Mouse (Mus musculus): ENCODE data around the gene 5031410I06Rik. TPM values are rescaled to one million over a fixed set of nuclear protein-coding genes. Genes with fewer than 3 reads are reported as not detected.

The 5031410I06Rik gene
- not detected for total RNA-seq (2023)

DNA sequence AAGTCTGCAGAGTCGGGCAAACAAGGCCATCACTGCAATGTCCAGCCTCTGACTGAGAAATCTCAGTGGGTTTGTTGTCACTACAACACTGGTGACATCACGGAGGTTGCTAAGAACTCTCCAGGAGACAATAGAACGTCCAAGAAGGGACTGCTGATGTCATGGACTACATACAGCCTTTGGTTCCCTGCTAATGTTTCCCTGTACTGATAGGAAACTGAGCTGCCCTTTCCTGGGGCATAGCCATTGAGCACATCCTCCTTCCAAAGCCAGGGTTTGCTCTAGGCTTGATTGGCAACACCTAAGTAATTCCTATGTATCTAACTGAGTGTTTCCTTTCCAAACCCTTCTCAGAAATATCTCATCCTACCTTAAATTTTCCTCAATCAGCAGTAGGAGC is at the start of gene 5031410I06Rik:
Gene 5031410I06Rik, minus strand, starts transcription at position 101 of the 400 bp plus-strand sequence.

DNA sequence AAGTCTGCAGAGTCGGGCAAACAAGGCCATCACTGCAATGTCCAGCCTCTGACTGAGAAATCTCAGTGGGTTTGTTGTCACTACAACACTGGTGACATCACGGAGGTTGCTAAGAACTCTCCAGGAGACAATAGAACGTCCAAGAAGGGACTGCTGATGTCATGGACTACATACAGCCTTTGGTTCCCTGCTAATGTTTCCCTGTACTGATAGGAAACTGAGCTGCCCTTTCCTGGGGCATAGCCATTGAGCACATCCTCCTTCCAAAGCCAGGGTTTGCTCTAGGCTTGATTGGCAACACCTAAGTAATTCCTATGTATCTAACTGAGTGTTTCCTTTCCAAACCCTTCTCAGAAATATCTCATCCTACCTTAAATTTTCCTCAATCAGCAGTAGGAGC is 16.2 kb upstream of the 5031410I06Rik start, which contains the start of gene Gm10220:
Gene Gm10220, minus strand, starts transcription at position 101 of the 400 bp plus-strand sequence.

DNA sequence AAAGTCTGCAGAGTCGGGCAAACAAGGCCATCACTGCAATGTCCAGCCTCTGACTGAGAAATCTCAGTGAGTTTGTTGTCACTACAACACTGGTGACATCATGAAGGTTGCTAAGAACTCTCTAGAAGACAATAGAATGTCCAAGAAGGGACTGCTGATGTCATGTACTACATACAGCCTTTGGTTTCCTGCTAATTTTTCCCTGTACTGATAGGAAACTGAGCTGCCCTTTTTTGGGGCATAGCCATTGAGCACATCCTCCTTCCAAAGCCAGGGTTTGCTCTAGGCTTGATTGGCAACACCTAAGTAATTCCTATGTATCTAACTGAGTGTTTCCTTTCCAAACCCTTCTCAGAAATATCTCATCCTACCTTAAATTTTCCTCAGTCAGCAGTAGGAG is 16.0 kb downstream of the 5031410I06Rik start, which contains the start of gene Gm10471:
Gene Gm10471, minus strand, starts transcription at position 101 of the 400 bp plus-strand sequence.

DNA sequence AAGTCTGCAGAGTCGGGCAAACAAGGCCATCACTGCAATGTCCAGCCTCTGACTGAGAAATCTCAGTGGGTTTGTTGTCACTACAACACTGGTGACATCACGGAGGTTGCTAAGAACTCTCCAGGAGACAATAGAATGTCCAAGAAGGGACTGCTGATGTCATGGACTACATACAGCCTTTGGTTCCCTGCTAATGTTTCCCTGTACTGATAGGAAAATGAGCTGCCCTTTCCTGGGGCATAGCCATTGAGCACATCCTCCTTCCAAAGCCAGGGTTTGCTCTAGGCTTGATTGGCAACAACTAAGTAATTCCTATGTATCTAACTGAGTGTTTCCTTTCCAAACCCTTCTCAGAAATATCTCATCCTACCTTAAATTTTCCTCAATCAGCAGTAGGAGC is 46.7 kb downstream of the 5031410I06Rik start, which contains the start of gene Gm7347:
Gene Gm7347, minus strand, starts transcription at position 101 of the 400 bp plus-strand sequence.

Other genes starting within 250 kb of the 5031410I06Rik start
- not detected for gene Gm21663, start 163.0 kb downstream of the 5031410I06Rik start, total RNA-seq (2023)
- not detected for gene Gm21671, start 150.9 kb downstream of the 5031410I06Rik start, total RNA-seq (2023)
- gene Gm21680, start 132.7 kb downstream of the 5031410I06Rik start, total RNA-seq (2023): not detected
- not detected for gene Gm21698, start 116.7 kb downstream of the 5031410I06Rik start, total RNA-seq (2023)
- not detected for gene Gm1979, start 100.6 kb downstream of the 5031410I06Rik start, total RNA-seq (2023)
- not detected for gene Gm5862, start 82.4 kb downstream of the 5031410I06Rik start, total RNA-seq (2023)
- not detected for gene Speer4a, start 65.8 kb downstream of the 5031410I06Rik start, total RNA-seq (2023)
- not detected for gene Gm7347, start 46.8 kb downstream of the 5031410I06Rik start, total RNA-seq (2023)
- not detected for gene Gm10471, start 16.1 kb downstream of the 5031410I06Rik start, total RNA-seq (2023)
- not detected for gene Gm10220, start 16.1 kb upstream of the 5031410I06Rik start, total RNA-seq (2023)
- gene Gm7361, start 152.3 kb upstream of the 5031410I06Rik start, total RNA-seq (2023): not detected

Data from B cell, adult 67 days (primary cell).